Comparison of ENCODE assay signal across 10 mouse cellular contexts in genomic region chr11:95120633-95121020, GRCm38 (mm10). TPM values are rescaled to one million over a fixed set of nuclear protein-coding genes. Genes with fewer than 3 reads are reported as not detected.
DNase-seq lines count a peak whose midpoint lies in the region; ATAC-seq and TF ChIP-seq lines count a peak whose summit lies in the region.
"Had no signal": no experiment of that assay in that cellular context is flagged by ENCODE, and none has a peak within 500 bp of the region (broad histone marks: within the 10 kb centered on the region; RNA-seq: fewer than 3 reads in every experiment).

No protein-coding gene starts in this region.

- no peak for ATAC-seq in heart, postnatal 0 days (ENCODE audit: insufficient read depth, low read depth)
- no peak for ATAC-seq in embryonic facial prominence, embryonic 13.5 days (ENCODE audit: insufficient number of reproducible peaks, insufficient read depth, low FRiP score, low TSS enrichment, low read depth)
- ATAC-seq in hindbrain, embryonic 16.5 days = no peak
- ATAC-seq in midbrain, postnatal 0 days (ENCODE audit: low FRiP score) = no peak
- ATAC-seq in inflammation-experienced regulatory T-cells, adult 6 months = no peak

- no peak for DNase-seq in heart, postnatal 0 days (ENCODE audit: low spot score)
- no peak for DNase-seq in heart, postnatal 25 days (ENCODE audit: low spot score)
- DNase-seq in midbrain, postnatal 0 days (ENCODE audit: low spot score) = no peak
- no peak for DNase-seq in gastrocnemius, postnatal 14 days
- no peak for DNase-seq in cerebellum, postnatal 36 days
- DNase-seq: layer of hippocampus, postnatal 36 days had no signal

- H3K36me3 ChIP-seq in heart, postnatal 0 days (replicated peaks; ENCODE audit: control insufficient read depth, insufficient read depth, low read length) = no peaks in the 10 kb centered on the region
- peaks cover 8% of the 10 kb centered on the region; the same call in 1 of the 2 replicates for H3K36me3 ChIP-seq in embryonic facial prominence, embryonic 13.5 days
- H3K36me3 ChIP-seq in hindbrain, embryonic 16.5 days (ENCODE audit: control insufficient read depth, insufficient read depth, low read length) = no peaks in the 10 kb centered on the region
- H3K36me3 ChIP-seq in midbrain, postnatal 0 days (ENCODE audit: insufficient read depth, low read length) = no peaks in the 10 kb centered on the region

- peaks cover 85% of the 10 kb centered on the region for H3K27me3 ChIP-seq in heart, postnatal 0 days (ENCODE audit: control insufficient read depth, insufficient read depth, low read length)
- H3K27me3 ChIP-seq in embryonic facial prominence, embryonic 13.5 days = peaks cover 85% of the 10 kb centered on the region
- peaks cover 59% of the 10 kb centered on the region for H3K27me3 ChIP-seq in hindbrain, embryonic 16.5 days (replicated peaks; ENCODE audit: control insufficient read depth, insufficient read depth, low read length)
- H3K27me3 ChIP-seq in midbrain, postnatal 0 days (ENCODE audit: insufficient read depth, low read length) = peaks cover 64% of the 10 kb centered on the region

- no peak overlapping the region for H3K9ac ChIP-seq in heart, postnatal 0 days (replicated peaks; ENCODE audit: low read depth, low read length)
- peak overlapping the region; percentile 72 for H3K9ac ChIP-seq in embryonic facial prominence, embryonic 13.5 days
- no peak overlapping the region for H3K9ac ChIP-seq in hindbrain, embryonic 16.5 days (ENCODE audit: low read depth, low read length)
- no peak overlapping the region for H3K9ac ChIP-seq in midbrain, postnatal 0 days (replicated peaks; ENCODE audit: low read length, poor library complexity, severe bottlenecking)

- peak overlapping the region; percentile 61 for H3K4me2 ChIP-seq in heart, postnatal 0 days (ENCODE audit: low read depth, low read length)
- H3K4me2 ChIP-seq in embryonic facial prominence, embryonic 13.5 days = peak overlapping the region; percentile 75
- H3K4me2 ChIP-seq in hindbrain, embryonic 16.5 days (ENCODE audit: low read length) = peak overlapping the region; percentile 86
- H3K4me2 ChIP-seq in midbrain, postnatal 0 days (ENCODE audit: low read depth, low read length, poor library complexity, severe bottlenecking) = peak overlapping the region; percentile 68

- under 1% methylated on average over 21 of the region's 21 CpGs for WGBS in heart, postnatal 0 days
- WGBS in embryonic facial prominence, embryonic 13.5 days = under 1% methylated on average over 21 of the region's 21 CpGs
- under 1% methylated on average over 21 of the region's 21 CpGs for WGBS in hindbrain, embryonic 16.5 days
- WGBS in midbrain, postnatal 0 days = under 1% methylated on average over 21 of the region's 21 CpGs

- no peak overlapping the region for H3K27ac ChIP-seq in heart, postnatal 0 days (ENCODE audit: low read depth)
- peak overlapping the region; percentile 60 for H3K27ac ChIP-seq in embryonic facial prominence, embryonic 13.5 days
- no peak overlapping the region for H3K27ac ChIP-seq in hindbrain, embryonic 16.5 days (ENCODE audit: low read depth, low read length)
- H3K27ac ChIP-seq in midbrain, postnatal 0 days (ENCODE audit: low read depth, low read length) = no peak overlapping the region

- intact Hi-C loops in heart, postnatal 25 days (cut with DNase I) = no loop called here
- intact Hi-C loops in gastrocnemius, postnatal 14 days (cut with DNase I; ENCODE audit: low total_unique reads) = no loop called here

- no peaks in the 10 kb centered on the region for H3K9me3 ChIP-seq in heart, postnatal 0 days (replicated peaks; ENCODE audit: control insufficient read depth, low read length)
- no peaks in the 10 kb centered on the region for H3K9me3 ChIP-seq in embryonic facial prominence, embryonic 13.5 days
- no peaks in the 10 kb centered on the region for H3K9me3 ChIP-seq in hindbrain, embryonic 16.5 days (ENCODE audit: control insufficient read depth, low read length)
- no peaks in the 10 kb centered on the region for H3K9me3 ChIP-seq in midbrain, postnatal 0 days (ENCODE audit: low read length)

- TF ChIP-seq CTCF in heart, postnatal 0 days (IDR thresholded peaks at IDR 0.05; ENCODE audit: low read depth) = no peak
- TF ChIP-seq CTCF in midbrain, postnatal 0 days (IDR thresholded peaks at IDR 0.05) = no peak

- H3K4me1 ChIP-seq in heart, postnatal 0 days (ENCODE audit: control insufficient read depth, insufficient read depth) = peaks cover 6% of the 10 kb centered on the region; the same call in 1 of the 2 replicates
- peaks cover 47% of the 10 kb centered on the region for H3K4me1 ChIP-seq in embryonic facial prominence, embryonic 13.5 days
- H3K4me1 ChIP-seq in hindbrain, embryonic 16.5 days (ENCODE audit: control insufficient read depth, insufficient read depth, low read depth, low read length) = peaks cover 16% of the 10 kb centered on the region
- peaks cover 3% of the 10 kb centered on the region; the same call in 1 of the 2 replicates for H3K4me1 ChIP-seq in midbrain, postnatal 0 days (ENCODE audit: insufficient read depth, low read length)

- no peak for TF ChIP-seq EP300 in heart, postnatal 0 days (IDR thresholded peaks at IDR 0.05; ENCODE audit: low read depth)

- H3K4me3 ChIP-seq in heart, postnatal 0 days (ENCODE audit: low read depth, low read length) = peak overlapping the region; percentile 48
- H3K4me3 ChIP-seq in embryonic facial prominence, embryonic 13.5 days = peak overlapping the region; percentile 59
- peak overlapping the region; percentile 45 for H3K4me3 ChIP-seq in hindbrain, embryonic 16.5 days (ENCODE audit: low read length)
- H3K4me3 ChIP-seq in midbrain, postnatal 0 days (ENCODE audit: low read depth, low read length) = peak overlapping the region; percentile 33

RNA-seq across cellular contexts. Expression of gene Dlx3, which starts 0.7 kb away (rescaled TPM):
- total RNA-seq in heart, postnatal 0 days (2014; rRNA removed; ENCODE audit: low replicate concordance) = not detected in 2 replicates
- polyA plus RNA-seq in heart, postnatal 0 days (2015; fragmentation: Nextera tagmentation; extraction: Ambion mirVana) = not detected in 2 replicates
- total RNA-seq in heart, postnatal 25 days (2021) = not detected
- polyA plus RNA-seq in embryonic facial prominence, embryonic 13.5 days (2015; fragmentation: Nextera tagmentation; extraction: Ambion mirVana) = 21.5 and 30.8 TPM in 2 replicates
- polyA plus RNA-seq in hindbrain, embryonic 16.5 days (2015; fragmentation: Nextera tagmentation; extraction: Ambion mirVana) = 0.19 and 0.32 TPM in 2 replicates
- total RNA-seq in midbrain, postnatal 0 days (2014; rRNA removed) = 0.33 TPM in 1 of 2 replicates, not detected in the other
- not detected in 2 replicates for polyA plus RNA-seq in midbrain, postnatal 0 days (2015; fragmentation: Nextera tagmentation; extraction: Ambion mirVana)
- not detected for polyA plus RNA-seq in inflammation-experienced regulatory T-cells, adult 6 months (2017; shearing (Covaris generic))
- total RNA-seq in gastrocnemius, postnatal 14 days (2021) = not detected
- total RNA-seq: layer of hippocampus, postnatal 36 days had no signal

RNA-seq across cellular contexts. Expression of gene Dlx4, which starts 25.4 kb away (rescaled TPM):
- 0.31 TPM in 1 of 2 replicates, not detected in the other for total RNA-seq in heart, postnatal 0 days (2014; rRNA removed; ENCODE audit: low replicate concordance)
- polyA plus RNA-seq in heart, postnatal 0 days (2015; fragmentation: Nextera tagmentation; extraction: Ambion mirVana) = 0.05 and 0.11 TPM in 2 replicates
- under 1 TPM in 1 of 2 experiments, not detected in 1; 0.11 TPM for total RNA-seq in heart, postnatal 25 days (2021)
- polyA plus RNA-seq in embryonic facial prominence, embryonic 13.5 days (2015; fragmentation: Nextera tagmentation; extraction: Ambion mirVana) = 3.0 and 3.8 TPM in 2 replicates
- not detected in 2 replicates for polyA plus RNA-seq in hindbrain, embryonic 16.5 days (2015; fragmentation: Nextera tagmentation; extraction: Ambion mirVana)
- total RNA-seq in midbrain, postnatal 0 days (2014; rRNA removed) = 0.60 TPM in 1 of 2 replicates, not detected in the other
- polyA plus RNA-seq in midbrain, postnatal 0 days (2015; fragmentation: Nextera tagmentation; extraction: Ambion mirVana) = 0.47 and 0.51 TPM in 2 replicates
- polyA plus RNA-seq in inflammation-experienced regulatory T-cells, adult 6 months (2017; shearing (Covaris generic)) = not detected
- total RNA-seq in gastrocnemius, postnatal 14 days (2021) = not detected
- total RNA-seq: gastrocnemius, postnatal 4 days; layer of hippocampus, postnatal 36 days had no signal

RNA-seq across cellular contexts. Expression of gene Itga3, which starts 44.0 kb away (rescaled TPM):
- total RNA-seq in heart, postnatal 0 days (2014; rRNA removed; ENCODE audit: low replicate concordance) = 12.2 and 47.8 TPM in 2 replicates
- polyA plus RNA-seq in heart, postnatal 0 days (2015; fragmentation: Nextera tagmentation; extraction: Ambion mirVana) = 6.6 and 7.2 TPM in 2 replicates
- 10 to 100 TPM; 10.8 to 11.7 TPM for total RNA-seq in heart, postnatal 25 days (2021)
- polyA plus RNA-seq in embryonic facial prominence, embryonic 13.5 days (2015; fragmentation: Nextera tagmentation; extraction: Ambion mirVana) = 7.0 and 9.2 TPM in 2 replicates
- 16.7 and 19.3 TPM in 2 replicates for polyA plus RNA-seq in hindbrain, embryonic 16.5 days (2015; fragmentation: Nextera tagmentation; extraction: Ambion mirVana)
- 33.2 and 38.3 TPM in 2 replicates for total RNA-seq in midbrain, postnatal 0 days (2014; rRNA removed)
- polyA plus RNA-seq in midbrain, postnatal 0 days (2015; fragmentation: Nextera tagmentation; extraction: Ambion mirVana) = 11.2 and 12.3 TPM in 2 replicates
- polyA plus RNA-seq in inflammation-experienced regulatory T-cells, adult 6 months (2017; shearing (Covaris generic)) = 1 to 10 TPM in 2 of 3 experiments, under 1 TPM in 1; 0.93 to 2.2 (median 1.0) TPM
- total RNA-seq in gastrocnemius, postnatal 14 days (2021) = 1 to 10 TPM; 3.5 to 4.0 TPM

Comparison
In these comparisons a context has a peak if more than half of its experiments do, and no peak if none do; other contexts are left out.
1. RNA of gene Dlx3, which starts 0.7 kb away (polyA plus RNA-seq): 21.5 to 30.8 TPM in embryonic facial prominence, embryonic 13.5 days; 0.19 to 0.32 TPM in hindbrain, embryonic 16.5 days, not detected in midbrain, postnatal 0 days, not detected in heart, postnatal 0 days and not detected in inflammation-experienced regulatory T-cells, adult 6 months; every median in the first group is over 10 times any median in the second.
2. Peak in every context shown above with its lines, with median percentiles within 50 percentile points of each other: H3K4me2 ChIP-seq and H3K4me3 ChIP-seq.